Mouse (Mus musculus) lung, embryonic 16.5 days (tissue): ENCODE results near the gene Hist1h2bg. TPM values are rescaled to one million over a fixed set of nuclear protein-coding genes. Genes with fewer than 3 reads are reported as not detected.
"Not testable (repeated sequence)": the region's sequence is repeated elsewhere in the genome, so short reads cannot be mapped to it uniquely, and the experiment has no call there.

Source experiments
- ATAC-seq: fragments of 200-750 bp; cut with Nextera tagmentation; 2 replicates; pipeline ENCODE4 v1.8.0; 2017; ENCODE audit warnings: low read depth, mild to moderate bottlenecking, moderate library complexity
- H3K27ac ChIP-seq: fragments of 300-500 bp; sonication (generic); 2 replicates; pipeline ENCODE4 v1.5.1; 2014; ENCODE audit warnings: mild to moderate bottlenecking, control low read depth, low read length
- H3K27me3 ChIP-seq: fragments of 300-500 bp; sonication (generic); 2 replicates; pipeline ENCODE4 v1.6.1; 2014; ENCODE audit warnings: low read depth, low read length, mixed read lengths; ENCODE audit not compliant: control insufficient read depth, insufficient read depth
- H3K36me3 ChIP-seq: fragments of 300-500 bp; sonication (generic); 2 replicates; pipeline ENCODE4 v1.6.1; 2014; ENCODE audit warnings: low read length; ENCODE audit not compliant: control insufficient read depth, insufficient read depth
- H3K4me1 ChIP-seq: fragments of 300-500 bp; sonication (generic); replicated peaks from 2 replicates; pipeline ENCODE4 v1.6.1; 2014; ENCODE audit warnings: low read length, mixed read lengths; ENCODE audit not compliant: control insufficient read depth, insufficient read depth
- H3K4me2 ChIP-seq: fragments of 300-500 bp; sonication (generic); 2 replicates; pipeline ENCODE4 v1.6.1; 2014; ENCODE audit warnings: low read depth, low read length, control low read depth
- H3K4me3 ChIP-seq: fragments of 300-500 bp; sonication (generic); 2 replicates; pipeline ENCODE4 v1.5.1; 2014; ENCODE audit warnings: mild to moderate bottlenecking, low read length, control low read depth
- H3K9ac ChIP-seq: fragments of 300-500 bp; sonication (generic); 2 replicates; pipeline ENCODE4 v1.6.1; 2014; ENCODE audit warnings: low read length, control low read depth
- H3K9me3 ChIP-seq: fragments of 300-500 bp; sonication (generic); 2 replicates; pipeline ENCODE4 v1.6.1; 2016; ENCODE audit warnings: low read length; ENCODE audit not compliant: control insufficient read depth
- WGBS: fragments of 180-500 bp; shearing (Covaris S2); extraction: QIAGEN DNeasy Blood & Tissue Kit; methylation state at CpG from one replicate; pipeline ENCODE4 v1.1.7; 2014; 5-methylcytosine and 5-hydroxymethylcytosine counted together
- polyA plus RNA-seq: library from polyadenylated mRNA; unstranded; fragments of >200 nt; fragmentation: Nextera tagmentation; extraction: Ambion mirVana; gene quantifications from 2 replicates; pipeline ENCODE4 v1.2.1, GENCODE M21; 2015

Gene Hist1h2bg
- polyA plus RNA-seq, 1 experiment from 2014 or later = 15.8 TPM

DNA sequence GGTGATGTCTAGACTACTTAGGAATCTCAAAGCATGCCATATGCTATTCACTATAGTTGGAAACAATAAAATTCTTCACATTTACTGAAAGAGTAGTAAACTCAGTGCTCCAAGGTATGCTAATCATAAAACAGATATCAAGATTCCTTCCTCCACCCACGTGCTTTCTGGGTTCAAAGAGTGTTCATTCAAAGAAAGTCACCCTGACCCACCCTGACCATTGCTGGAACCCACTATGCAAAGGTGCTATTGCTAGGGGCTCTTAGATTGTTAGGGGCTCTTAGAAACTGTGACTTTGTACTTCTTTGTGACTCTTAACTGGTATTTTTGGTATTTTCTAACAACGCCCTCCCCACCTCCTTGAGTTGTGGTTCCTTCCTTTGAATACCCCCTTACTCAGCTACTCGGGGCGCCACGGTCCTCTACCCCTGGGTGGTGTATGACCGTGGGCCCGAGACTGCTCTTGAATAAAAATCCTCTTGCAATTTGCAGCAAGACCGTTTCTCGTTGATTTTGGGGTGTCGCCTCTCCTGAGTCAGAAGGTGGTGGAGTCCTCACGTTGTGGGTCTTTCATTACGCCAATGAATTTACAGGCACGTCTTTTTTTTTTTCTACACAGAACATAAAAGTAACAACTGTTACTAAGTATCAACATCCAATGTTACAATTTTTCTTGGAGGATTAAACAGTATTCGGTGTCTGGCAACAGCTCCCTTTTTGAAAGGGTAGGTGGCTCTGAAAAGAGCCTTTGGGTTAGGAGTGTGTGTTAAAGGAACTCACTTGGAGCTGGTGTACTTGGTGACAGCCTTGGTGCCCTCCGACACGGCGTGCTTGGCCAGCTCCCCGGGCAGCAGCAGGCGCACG, 2.1 kb downstream of the Hist1h2bg start:
- not testable (repeated sequence) for H3K27me3 ChIP-seq, ATAC-seq, H3K9me3 ChIP-seq, H3K36me3 ChIP-seq, H3K4me1 ChIP-seq
- peak overlapping the region; percentile 52 for H3K4me3 ChIP-seq
- peak overlapping the region; percentile 91 for H3K27ac ChIP-seq
- peak overlapping the region; percentile 70 for H3K9ac ChIP-seq
- H3K4me2 ChIP-seq = peak overlapping the region; percentile 85
- WGBS = 3% methylated on average over 17 of the region's 20 CpGs

DNA sequence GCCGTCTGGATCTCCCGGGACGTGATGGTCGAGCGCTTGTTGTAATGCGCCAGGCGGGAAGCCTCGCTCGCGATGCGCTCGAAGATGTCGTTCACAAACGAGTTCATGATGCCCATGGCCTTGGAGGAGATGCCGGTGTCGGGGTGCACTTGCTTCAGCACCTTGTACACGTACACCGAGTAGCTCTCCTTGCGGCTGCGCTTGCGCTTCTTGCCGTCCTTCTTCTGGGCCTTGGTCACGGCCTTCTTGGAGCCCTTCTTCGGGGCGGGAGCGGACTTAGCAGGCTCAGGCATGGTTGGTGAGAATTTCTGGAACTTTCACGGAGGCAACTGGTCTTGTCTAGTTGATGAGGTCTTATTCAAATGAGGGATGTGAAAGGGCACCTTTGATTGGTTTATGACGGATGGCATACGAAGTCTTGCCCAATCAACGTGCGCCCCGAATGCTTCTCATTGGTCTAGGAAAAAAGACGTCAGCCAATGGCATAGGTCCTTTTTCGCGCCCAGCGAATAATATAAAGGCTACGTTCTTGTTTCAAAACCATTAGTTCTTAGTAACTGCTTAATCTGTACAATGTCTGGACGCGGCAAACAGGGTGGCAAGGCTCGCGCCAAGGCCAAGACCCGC, 2.8 kb downstream of the Hist1h2bg start, which contains the start of the genes Hist1h2bf and Hist1h2ad:
Gene Hist1h2bf, minus strand, starts transcription at position 299 of the 627 bp plus-strand sequence.
Gene Hist1h2ad, plus strand, starts transcription at position 484 of the 627 bp plus-strand sequence.
- H3K4me1 ChIP-seq, H3K27me3 ChIP-seq: not testable (repeated sequence)
- WGBS = 0% methylated on average over 27 of the region's 42 CpGs

GRCm38 (mm10) chr13:23574546-23575170, 3.5 kb downstream of the Hist1h2bg start:
- not testable (repeated sequence) for H3K4me1 ChIP-seq, H3K9me3 ChIP-seq, H3K27me3 ChIP-seq, H3K36me3 ChIP-seq
- 2% methylated on average over 4 of the region's 39 CpGs for WGBS
- peak overlapping the region; percentile 37 for H3K4me3 ChIP-seq
- ATAC-seq = peak; percentile 0; the same call in 1 of the 2 replicates
- peak overlapping the region; percentile 55 for H3K4me2 ChIP-seq
- peak overlapping the region; percentile 91 for H3K27ac ChIP-seq
- peak overlapping the region; percentile 53; the same call in 1 of the 2 replicates for H3K9ac ChIP-seq

More for the DNA sequence above, 2.8 kb downstream of the Hist1h2bg start, which contains the start of the genes Hist1h2bf and Hist1h2ad:
- peak within 1 kb of the TSS; percentile 85 for H3K4me2 ChIP-seq
- peak within 1 kb of the TSS; percentile 91 for H3K27ac ChIP-seq
- H3K36me3 ChIP-seq, H3K9me3 ChIP-seq: not testable (repeated sequence)
- H3K4me3 ChIP-seq = peak within 1 kb of the TSS; percentile 52
- peak within 1 kb of the TSS; percentile 70 for H3K9ac ChIP-seq
- peak; percentile 89 for ATAC-seq

DNA sequence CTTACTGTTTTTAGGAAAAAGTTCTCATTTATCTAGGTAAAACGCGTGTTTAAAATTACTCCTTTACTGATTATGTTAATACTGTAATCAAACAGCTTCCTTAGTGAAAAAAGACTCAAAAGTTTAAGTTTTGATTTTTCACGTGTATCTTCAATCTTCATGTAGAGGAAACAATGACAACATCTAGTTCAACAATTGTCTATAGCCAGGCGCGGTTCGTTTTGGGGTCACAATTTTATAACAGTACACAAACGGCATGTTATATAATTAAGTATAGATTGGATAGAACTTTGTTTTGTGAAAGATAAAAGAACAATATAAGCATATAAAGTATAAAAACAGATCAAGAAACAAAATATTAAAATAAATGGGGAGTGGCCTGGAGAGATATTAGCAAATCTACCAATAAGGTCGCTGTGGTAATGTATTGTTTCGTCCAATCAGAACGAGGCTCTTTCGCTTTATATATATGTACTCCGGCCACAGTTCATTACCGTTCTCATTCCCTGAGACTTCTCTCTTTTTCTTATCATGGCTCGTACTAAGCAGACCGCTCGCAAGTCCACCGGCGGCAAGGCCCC, 4.2 kb downstream of the Hist1h2bg start, which contains the start of gene Hist1h3d:
Gene Hist1h3d, plus strand, starts transcription at position 493 of the 581 bp plus-strand sequence.
- Histone ChIP-seq H3K27me3 (no peaks in the 10 kb centered on the region), H3K4me1 (peaks cover 6% of the 10 kb centered on the region; the same call in 1 of the 2 replicates), H3K4me2 (peak within 1 kb of the TSS; percentile 72), H3K9ac (peak within 1 kb of the TSS; percentile 75), H3K4me3 (peak within 1 kb of the TSS; percentile 58), H3K36me3 (no peaks in the 10 kb centered on the region), H3K27ac (peak within 1 kb of the TSS; percentile 91), H3K9me3 (no peaks in the 10 kb centered on the region)
- ATAC-seq = peak; percentile 55
- under 1% methylated on average over 18 of the region's 18 CpGs for WGBS

DNA sequence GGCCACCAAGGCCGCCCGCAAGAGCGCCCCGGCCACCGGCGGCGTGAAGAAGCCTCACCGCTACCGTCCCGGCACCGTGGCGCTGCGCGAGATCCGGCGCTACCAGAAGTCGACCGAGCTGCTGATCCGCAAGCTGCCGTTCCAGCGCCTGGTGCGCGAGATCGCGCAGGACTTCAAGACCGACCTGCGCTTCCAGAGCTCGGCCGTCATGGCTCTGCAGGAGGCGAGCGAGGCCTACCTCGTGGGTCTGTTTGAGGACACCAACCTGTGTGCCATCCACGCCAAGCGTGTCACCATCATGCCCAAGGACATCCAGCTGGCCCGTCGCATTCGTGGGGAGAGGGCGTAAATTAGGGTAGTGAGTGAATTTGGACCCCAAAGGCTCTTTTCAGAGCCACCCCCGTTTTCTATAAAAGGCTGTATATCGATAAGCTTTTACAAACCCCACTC, 4.7 kb downstream of the Hist1h2bg start:
- H3K4me3 ChIP-seq = peak overlapping the region; percentile 58
- H3K27ac ChIP-seq = peak overlapping the region; percentile 80
- H3K9ac ChIP-seq = peak overlapping the region; percentile 75
- ATAC-seq, H3K27me3 ChIP-seq, H3K9me3 ChIP-seq, H3K36me3 ChIP-seq, H3K4me1 ChIP-seq: not testable (repeated sequence)
- WGBS = 1% methylated on average over 8 of the region's 40 CpGs
- peak overlapping the region; percentile 72 for H3K4me2 ChIP-seq

- H3K9me3 ChIP-seq = no peaks in the 10 kb centered on the region
- 3% methylated on average over 7 of the region's 7 CpGs for WGBS
- H3K9ac ChIP-seq = peak overlapping the region; percentile 75
- peaks cover 10% of the 10 kb centered on the region for H3K4me1 ChIP-seq
- no peak for ATAC-seq
- H3K4me2 ChIP-seq = peak overlapping the region; percentile 72
- no peaks in the 10 kb centered on the region for H3K36me3 ChIP-seq
- no peaks in the 10 kb centered on the region for H3K27me3 ChIP-seq
- peak overlapping the region; percentile 80 for H3K27ac ChIP-seq
- H3K4me3 ChIP-seq = peak overlapping the region; percentile 58
Observed at GRCm38 (mm10) chr13:23576351-23576881, 5.2 kb downstream of the Hist1h2bg start.

- no peaks in the 10 kb centered on the region for H3K9me3 ChIP-seq
- H3K27ac ChIP-seq = peak overlapping the region; percentile 80
- H3K4me1 ChIP-seq = peaks cover 13% of the 10 kb centered on the region
- no peak for ATAC-seq
- H3K4me3 ChIP-seq = peak overlapping the region; percentile 58
- H3K9ac ChIP-seq = peak overlapping the region; percentile 75
- no peaks in the 10 kb centered on the region for H3K27me3 ChIP-seq
- H3K36me3 ChIP-seq = no peaks in the 10 kb centered on the region
- peak overlapping the region; percentile 72 for H3K4me2 ChIP-seq
- 18% methylated on average over 6 of the region's 6 CpGs for WGBS
Observed at GRCm38 (mm10) chr13:23576906-23577639, 5.9 kb downstream of the Hist1h2bg start.

DNA sequence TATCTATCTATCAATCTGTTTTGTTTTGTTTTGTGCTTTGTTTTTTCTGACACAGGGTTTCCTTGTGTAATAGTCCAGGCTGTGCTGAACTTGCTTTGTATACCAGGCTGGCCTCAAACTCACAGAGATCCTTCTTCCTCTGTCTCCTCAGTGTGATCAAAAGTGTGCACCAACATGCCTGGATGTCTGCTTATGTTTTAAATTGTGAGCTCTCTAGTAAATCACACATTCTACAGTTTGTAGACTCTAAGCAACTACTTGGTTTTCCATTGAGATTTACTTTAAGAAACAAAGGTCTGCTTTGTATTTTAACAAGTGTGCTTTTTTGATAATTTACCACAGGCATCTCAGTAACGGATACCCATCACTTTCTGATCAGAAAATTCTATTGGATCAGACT, 6.6 kb downstream of the Hist1h2bg start:
- H3K4me2 ChIP-seq = no peak overlapping the region; the same call in 1 of the 2 replicates
- H3K4me1 ChIP-seq = peaks cover 17% of the 10 kb centered on the region
- no peak overlapping the region for H3K9ac ChIP-seq
- no peaks in the 10 kb centered on the region for H3K36me3 ChIP-seq
- 79% methylated on average over 1 of the region's 1 CpGs for WGBS
- H3K4me3 ChIP-seq = no peak overlapping the region
- ATAC-seq = no peak
- H3K27me3 ChIP-seq = no peaks in the 10 kb centered on the region
- no peak overlapping the region for H3K27ac ChIP-seq
- H3K9me3 ChIP-seq = no peaks in the 10 kb centered on the region
